Mouse (Mus musculus) erythroblast, adult 5-6 weeks (primary cell): ENCODE measurements around the gene Lrch3. TPM values are rescaled to one million over a fixed set of nuclear protein-coding genes. Genes with fewer than 3 reads are reported as not detected.
"Not testable (repeated sequence)": the region's sequence is repeated elsewhere in the genome, so short reads cannot be mapped to it uniquely, and the experiment has no call there.

Experiments used
- ATAC-seq: replicated peaks from 2 replicates; pipeline ENCODE4 v1.8.0; 2016; ENCODE audit warnings: moderate number of reproducible peaks, mild to moderate bottlenecking, moderate TSS enrichment, inconsistent platforms; ENCODE audit not compliant: poor library complexity, low FRiP score, severe bottlenecking
- total RNA-seq, 2 experiments: library from RNA; stranded (forward) in 1 of 2; stranded (reverse) in 1 of 2; fragments of 150-400 nt in 1 of 2; fragments of 200-764, 138-1000 nt in 1 of 2; gene quantifications; 2 replicates each; pipeline versions ENCODE4 v1.2.3 to v1.2.4; 2015 to 2017; ENCODE audit warnings: low replicate concordance in 2 of 2

The Lrch3 gene
- total RNA-seq, 2 experiments from 2014 or later: 7.4 to 10.2 TPM

DNA sequence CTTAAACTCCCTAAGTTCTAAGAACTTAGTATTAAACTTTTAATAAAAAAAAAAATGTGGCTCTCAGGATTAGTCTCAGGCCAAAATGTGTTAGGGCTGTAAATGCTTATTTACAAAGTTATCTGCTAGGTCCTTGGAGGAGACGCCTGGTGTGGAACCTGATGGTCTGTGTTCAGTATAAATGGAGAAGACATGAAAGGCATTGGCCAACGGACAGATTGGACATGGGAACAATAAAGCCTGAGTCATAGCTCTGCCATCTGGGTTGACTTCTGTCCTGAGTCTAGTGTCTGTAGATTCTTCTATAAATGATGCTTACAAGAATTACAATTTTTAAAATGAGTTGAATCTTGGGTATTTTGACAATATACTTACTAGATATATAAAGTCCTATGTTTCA, 7.7 kb upstream of the Lrch3 start:
- ATAC-seq: no peak

DNA sequence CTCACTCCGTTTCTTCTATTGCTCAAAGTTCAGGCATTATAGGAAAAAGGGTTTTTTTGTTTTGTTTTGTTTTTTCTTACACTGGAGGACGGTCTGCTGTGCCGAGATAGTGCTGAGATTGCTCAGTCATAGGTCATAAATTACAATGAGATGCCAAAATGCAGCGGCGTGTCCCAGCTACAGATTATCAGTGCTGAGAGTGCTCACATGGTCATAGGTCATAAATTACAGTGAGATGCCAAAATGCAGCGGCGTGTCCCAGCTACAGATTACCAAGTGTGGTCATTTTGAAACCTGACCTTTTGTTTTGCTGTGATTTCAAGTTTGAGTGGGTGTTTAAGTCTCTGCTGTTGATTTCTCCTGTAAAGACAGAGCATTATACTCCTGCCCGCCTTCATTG, 7.2 kb upstream of the Lrch3 start:
- no peak for ATAC-seq

DNA sequence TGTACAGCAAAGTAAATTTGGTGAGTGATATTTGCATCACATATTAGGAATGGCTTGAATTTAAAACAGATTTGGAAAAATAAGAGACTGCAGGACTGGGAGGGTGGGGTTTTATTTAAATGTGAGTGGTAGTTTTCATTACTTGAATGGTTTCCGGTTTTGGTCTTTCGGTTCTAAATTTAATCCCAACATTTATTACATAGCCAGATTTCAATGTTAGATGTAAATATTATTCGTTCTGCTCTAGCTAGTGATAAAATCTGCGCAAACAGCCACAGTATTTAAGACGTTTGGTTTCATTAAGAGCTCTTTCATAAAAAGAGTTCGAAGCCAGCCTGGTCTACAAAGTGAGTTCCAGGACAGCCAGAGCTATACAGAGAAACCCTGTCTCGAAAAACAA, 688 bp upstream of the Lrch3 start:
- ATAC-seq: no peak

DNA sequence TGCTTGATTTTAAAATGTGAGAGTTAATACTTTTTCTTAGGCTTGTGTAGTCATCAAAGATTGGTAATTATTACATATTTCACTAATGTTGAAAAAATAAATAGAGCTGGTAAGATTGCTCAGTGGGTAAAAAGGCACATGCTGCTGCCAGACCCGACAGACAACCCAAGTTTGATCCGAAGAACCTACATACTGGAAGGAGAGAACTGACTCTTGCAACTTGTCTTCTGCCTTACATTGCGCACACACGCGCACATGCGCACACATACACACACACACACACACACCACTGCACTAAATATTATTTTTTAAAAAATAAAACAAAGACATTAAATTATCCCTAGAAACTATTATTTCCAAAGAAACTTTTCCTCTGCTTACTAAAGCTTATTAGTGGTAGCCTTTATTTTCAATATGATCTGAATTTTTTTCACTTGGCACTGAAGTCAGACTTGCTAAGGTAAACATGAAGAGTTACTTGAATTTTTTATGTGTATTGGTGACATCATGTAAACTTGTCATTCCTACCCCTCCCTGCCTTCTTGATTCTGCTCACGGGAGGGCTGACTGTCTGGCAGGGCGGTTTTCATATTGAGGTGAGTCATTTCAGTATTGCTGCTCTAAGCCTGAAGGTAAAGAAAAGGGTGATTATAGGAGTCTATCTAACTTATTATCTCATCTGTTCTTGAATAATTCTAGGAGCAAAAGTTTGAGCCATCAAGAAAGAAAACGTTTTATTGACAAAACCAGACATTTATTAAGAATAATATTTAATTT, 1.6 kb downstream of the Lrch3 start:
- no peak for ATAC-seq

DNA sequence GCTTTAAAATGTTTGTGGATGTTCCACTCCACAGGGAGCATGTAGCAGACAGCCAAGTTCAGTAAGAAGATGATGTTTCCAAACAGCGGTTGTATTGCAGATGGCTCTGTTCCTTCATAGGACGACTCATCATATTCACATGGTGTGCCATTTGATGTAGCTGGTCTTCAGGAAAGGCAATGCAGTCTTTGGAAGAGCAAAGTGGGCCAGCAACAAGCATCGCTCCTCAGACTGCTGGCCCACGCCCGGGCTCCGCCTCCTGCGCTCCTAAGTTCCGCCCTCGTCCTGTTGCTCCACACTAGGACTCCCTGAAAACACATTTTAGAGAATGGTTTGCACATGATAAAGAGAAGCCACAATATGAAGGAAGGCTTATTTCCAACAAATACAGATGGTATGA, 12.7 kb downstream of the Lrch3 start:
- ATAC-seq: not testable (repeated sequence)

DNA sequence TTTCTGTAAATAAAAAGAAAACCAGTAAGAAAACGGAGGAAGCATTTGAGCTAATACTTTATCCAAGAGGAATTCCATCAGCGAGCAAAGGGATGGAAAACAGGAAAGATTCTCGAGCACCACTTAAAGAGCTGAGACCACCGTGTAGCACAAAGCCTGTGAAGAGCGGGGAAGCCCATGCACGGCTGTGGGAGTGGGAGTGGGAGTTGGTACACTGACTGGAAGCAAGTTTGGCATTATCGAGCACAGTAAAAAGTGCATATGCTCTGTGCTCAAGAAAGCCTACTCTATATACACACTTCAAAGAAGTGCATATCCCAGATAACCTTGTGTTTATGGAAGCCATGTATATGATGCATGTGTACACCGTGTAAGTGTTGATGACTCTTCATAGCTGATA, 13.1 kb downstream of the Lrch3 start:
- ATAC-seq: no peak

DNA sequence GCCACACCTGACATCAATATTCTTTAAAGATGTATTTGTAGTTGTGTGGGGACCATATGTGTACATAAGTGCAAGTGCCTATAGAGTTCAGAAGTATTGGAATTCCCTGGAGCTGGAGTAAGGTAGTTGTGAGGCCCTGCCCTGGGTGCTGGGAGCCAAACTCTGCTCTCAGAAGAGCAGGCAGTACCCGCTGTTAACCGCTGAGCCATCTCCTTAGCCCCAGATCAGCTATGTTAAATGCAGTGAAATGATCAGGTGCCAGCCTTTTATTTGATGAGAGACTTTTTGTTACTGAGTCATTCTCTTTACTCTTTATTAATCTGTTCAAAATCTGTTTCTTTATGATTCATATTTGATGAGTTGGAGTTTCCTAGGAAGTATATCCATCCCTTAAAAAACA, 16.0 kb downstream of the Lrch3 start:
- ATAC-seq: no peak

DNA sequence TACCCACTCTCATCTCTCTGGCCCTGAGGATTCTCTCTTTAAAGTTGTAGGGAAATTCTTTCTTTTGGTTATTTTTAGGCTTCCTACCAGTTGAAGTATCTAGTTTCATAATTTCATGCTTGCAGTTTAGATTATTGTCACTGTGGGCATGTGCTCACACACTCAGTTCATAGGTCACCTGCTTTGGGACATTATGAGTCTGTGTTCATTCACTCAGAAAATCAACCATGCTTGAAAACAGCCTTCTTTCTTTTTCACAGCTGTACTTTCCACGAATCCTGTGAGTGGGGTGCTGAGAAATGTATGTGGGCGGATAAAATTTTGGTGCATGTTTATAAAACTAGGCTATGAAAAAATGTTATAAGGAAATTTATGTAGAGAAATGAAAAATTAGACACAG, 20.6 kb downstream of the Lrch3 start:
- ATAC-seq: no peak

DNA sequence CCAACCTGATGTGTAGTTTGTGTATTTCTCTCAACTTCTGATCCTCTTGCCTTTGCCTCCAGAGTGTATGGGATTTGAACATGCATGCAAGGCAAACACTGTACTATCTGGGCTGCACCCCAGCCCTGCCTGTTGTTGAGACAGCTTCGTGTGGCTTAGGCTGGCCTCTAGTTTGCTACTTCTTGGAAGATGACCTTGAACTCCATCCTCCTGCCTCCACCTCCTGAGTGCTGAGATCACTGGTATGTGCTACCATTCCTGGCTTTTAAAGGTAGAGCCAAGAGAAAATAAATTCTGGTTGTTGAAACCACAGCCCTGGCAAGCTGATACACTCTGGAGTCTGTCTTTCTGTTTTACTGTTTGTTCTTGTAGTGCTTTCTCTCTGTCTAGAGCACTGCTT, 21.2 kb downstream of the Lrch3 start:
- no peak for ATAC-seq

DNA sequence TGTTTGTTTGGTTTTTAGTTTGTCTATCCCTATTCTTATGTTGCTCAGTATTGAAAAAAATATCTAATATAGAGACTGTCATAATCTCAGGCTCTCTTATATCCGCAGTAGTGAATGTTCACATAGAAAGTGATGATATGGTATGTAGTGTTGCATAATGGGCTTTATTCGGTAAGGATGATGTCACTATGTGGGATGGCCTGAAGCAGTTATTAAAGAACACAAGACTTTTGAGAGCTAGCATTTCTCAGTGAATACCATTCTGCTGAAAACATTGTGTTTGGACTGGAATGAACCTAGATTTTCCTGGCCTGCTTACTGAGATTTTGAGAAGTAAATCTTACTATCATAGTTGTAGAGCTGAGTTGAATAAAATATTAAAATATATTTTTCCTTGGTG, 23.5 kb downstream of the Lrch3 start:
- ATAC-seq: no peak

DNA sequence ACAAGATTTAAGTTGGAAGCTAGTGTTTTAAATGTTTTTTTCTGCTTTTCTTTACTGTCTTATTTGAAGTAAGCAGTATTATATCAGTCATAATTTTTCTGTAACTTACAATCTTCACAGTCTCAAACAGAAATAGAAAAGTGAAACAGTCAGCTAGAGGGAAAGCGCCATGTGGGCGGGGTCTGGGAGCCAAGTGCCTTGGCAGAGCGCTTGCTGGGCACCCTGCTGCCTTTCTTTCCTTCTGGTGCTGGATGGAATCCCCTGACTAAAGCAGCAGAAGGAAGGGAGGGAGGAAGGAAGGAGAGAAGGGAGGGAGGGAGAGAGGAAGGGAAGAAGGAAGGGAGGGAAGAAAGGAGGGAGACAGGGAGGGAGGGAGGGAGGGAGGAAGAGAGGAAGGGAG, 25.4 kb downstream of the Lrch3 start:
- not testable (repeated sequence) for ATAC-seq

DNA sequence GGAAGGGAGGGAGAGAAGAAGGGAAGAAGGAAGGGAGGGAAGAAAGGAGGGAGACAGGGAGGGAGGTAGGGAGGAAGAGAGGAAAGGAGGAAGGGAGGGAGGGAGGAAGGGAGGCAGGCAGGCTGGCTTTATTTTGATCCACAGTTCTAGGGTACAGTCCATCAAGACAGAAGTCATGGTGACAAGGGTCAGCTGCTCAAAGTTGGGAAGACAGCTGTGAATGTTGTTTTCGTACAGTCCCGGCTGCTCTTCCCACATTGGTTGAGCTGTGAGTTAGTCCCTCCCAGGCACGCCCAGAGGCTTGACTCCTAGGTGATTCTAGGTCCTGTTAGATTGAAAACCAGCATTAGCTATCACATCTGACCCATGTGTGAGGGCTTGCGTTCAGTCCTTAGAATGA, 25.8 kb downstream of the Lrch3 start:
- not testable (repeated sequence) for ATAC-seq

DNA sequence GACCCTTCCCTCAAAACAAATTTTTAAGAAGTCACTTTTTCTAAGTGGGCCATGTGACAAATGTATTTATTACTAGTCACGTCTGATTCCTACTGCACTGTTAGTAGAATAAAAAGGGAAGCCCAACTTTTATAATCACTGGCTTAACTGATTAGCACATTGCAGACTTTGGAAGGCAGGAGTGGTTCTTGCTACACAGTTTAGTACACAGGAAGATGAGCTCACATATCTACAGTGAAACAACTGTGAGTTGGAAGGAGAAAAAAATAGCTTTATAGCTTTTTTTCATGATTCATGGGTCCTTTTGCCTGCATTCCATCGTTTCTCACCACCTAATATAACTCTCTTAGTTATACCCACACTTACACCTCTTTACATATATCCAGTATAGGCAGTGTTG, 27.3 kb downstream of the Lrch3 start:
- not testable (repeated sequence) for ATAC-seq

DNA sequence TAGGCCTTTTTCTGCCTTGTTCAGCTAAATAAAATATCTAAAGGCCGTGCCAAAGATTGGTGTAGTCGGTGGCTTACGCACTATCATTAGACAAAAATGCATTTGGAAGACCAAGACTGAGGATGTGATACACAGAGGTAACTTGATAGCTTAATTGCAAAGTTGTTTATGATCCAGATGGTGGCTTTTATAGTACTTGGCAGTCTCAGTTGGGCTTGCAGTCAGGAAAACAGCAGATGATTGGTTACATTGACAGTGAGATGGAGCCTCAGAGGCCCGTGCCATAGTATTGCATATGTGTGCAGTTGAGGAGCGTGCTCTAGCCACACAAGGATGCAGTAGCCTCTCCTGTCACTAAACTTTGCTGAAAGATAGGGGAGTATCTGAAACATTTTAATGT, 28.8 kb downstream of the Lrch3 start:
- no peak for ATAC-seq

DNA sequence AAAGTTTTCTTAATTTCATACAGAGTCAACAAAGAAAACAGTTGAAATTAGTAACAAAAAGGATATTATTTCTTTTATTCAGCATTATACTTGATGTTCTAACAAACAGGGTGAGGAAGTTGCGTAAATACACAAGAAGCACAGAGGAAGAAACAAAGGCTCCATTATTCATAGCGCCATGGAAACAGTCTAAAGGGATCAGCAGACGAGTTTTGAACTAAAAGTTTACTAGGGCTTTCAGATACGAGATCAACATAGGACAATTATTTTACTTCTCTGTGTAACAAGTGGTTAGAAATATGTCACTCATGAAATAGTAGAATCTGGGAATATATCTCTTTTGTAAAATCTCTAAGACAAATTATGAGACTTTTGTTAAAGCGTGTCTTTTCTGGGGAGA, 31.5 kb downstream of the Lrch3 start:
- no peak for ATAC-seq

DNA sequence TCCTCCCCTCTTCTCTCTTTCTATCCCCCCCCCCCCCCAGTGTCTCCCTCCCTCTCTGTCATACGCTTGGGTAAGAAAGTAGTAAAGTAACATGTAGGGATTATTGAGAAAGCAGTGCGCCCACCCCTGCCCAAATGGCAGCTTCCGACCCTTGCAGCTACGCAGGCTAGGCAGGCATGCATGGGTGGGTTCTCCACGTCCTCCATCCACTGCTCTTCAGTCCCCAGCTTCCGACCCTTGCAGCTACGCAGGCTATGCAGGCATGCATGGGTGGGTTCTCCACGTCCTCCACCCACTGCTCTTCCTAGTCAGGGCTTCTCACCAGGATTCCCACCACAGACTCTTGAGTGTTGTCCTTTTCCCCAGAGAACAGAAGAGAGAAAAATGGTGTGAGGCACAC, 34.1 kb downstream of the Lrch3 start:
- no peak for ATAC-seq

DNA sequence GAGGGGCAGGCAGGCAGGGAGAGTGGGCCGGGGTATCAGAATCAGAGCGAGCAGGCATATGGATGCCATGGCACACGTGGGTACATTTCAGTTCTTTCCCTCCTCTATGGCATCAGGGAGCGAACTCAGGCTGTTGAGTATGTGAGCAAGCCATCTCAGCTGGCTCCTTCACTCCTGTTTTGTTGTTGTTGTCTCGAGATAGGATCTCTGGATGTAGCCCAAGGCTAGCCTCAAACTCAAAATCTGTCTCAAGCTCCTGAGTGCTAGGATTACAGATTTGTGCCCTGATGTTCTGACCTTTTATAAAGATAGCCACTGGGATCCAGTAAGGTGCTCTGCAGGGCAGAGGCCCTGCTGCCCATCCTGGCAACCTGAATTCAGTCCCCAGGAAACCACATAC, 34.8 kb downstream of the Lrch3 start:
- ATAC-seq: no peak

DNA sequence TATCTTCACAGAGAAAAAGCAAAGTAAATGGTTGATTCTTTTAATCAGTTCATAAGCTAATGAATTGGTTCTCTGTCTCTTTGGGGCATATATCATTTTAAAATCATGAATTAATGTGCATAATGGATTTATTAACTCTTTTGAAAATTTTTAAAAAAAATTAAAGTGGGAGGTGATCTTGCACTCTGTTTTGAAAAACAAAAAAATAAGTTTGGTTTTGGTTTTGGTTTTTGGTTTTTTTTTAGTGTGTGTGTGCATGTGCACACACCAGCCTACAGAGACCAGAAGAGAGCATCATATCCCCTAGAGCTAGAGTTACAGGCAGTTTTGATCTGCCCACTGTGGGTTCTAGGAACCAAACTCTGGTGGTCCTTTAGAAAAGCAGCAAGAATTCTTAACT, 35.4 kb downstream of the Lrch3 start:
- ATAC-seq: no peak

DNA sequence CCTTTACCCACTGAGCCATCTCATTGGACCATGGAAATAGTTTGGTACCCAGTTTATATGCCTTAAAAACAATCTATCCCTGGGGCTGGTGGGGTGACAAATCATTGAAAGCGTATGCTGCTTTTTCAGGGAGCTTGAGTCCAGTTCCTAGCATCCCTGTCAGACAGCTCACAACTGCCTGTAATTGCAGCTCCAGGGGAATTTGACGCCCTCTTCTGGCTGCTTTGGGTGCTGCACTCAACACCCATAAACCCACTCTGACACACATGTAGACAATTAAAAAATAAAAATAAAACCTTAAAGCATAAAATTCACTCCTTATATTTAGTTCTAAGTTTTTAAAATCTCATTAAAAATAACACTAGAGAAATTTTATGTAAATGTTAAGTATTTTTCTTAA, 37.2 kb downstream of the Lrch3 start:
- ATAC-seq: no peak

DNA sequence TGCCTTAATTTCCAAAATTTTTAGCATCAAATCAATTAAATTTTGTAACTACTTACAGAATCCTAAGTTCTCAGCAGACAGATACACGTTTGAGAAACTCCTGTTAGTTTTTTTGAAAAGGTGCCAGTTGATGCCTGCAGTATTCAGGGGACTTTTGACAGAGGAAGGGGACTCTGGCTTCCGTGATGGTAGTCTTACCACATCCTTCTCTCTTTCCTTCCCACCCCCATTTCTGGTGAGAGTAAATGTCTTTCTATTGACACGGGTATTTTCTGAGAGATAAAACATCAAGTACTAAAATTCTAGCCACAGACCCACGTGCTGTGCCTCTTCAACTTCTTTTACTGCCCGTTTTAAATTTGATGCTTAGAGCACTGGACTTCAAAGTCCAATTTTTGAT, 39.9 kb downstream of the Lrch3 start:
- no peak for ATAC-seq

DNA sequence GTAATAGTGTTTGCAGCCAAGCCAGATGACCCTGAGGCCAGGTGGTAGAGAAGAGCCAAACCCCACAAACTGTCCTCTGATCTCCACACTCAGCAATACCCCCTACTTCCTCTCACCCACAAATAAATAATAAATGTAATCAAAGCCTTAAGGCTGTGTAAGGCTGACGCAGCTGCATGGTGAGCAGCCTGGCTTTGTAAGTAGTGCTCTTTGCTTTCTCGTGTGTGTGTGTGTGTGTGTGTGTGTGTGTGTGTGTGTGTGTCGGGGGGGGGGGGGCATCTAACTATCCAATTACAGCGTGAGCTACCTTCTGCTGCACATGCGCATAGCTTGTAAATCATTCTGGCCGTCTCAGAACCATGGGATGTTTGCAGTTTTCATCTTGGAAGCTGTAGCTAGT, 40.4 kb downstream of the Lrch3 start:
- no peak for ATAC-seq

DNA sequence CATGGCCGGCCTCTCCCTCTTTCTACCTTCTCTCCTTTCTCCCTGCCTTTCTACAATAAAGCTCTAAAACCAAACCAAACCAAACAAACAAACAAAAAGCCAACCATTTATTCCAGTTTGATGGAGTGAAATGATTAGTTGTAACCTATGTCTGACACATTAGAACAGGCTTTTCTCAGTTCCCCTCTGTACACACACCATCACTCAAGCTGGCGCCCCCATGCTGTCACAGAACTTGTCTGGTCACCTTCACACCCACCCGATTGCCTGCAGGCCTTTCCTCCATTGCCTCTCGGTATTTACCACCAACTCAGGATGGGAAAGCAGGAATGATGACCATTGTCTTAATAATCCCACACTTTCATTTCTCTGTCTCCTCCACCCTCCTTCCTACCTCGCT, 43.0 kb downstream of the Lrch3 start:
- no peak for ATAC-seq
